Mouse (Mus musculus) bone marrow macrophage, adult 2 months (primary cell): ENCODE data around the gene Zfp790.

Experiments used
- CTCF ChIP-seq: IDR thresholded peaks from 2 replicates; pipeline ENCODE4 v1.5.1; 2012; ENCODE audit warnings: low read depth, mild to moderate bottlenecking, low read length, moderate library complexity
- POLR2A ChIP-seq: IDR thresholded peaks from 2 replicates; pipeline ENCODE4 v1.6.1; 2012; ENCODE audit warnings: mild to moderate bottlenecking, low read depth, low read length, borderline replicate concordance

- TF ChIP-seq POLR2A: no peak
- no peak for TF ChIP-seq CTCF
Measured at GRCm38 (mm10) chr7:29774371-29774770, 41.5 kb upstream of the Zfp790 start.
